Mouse (Mus musculus) hindbrain, embryonic 13.5 days (tissue): ENCODE measurements at regions not wholly inside any gene's neighbourhood (a gene's known extent, or its start where the extent isn't known, plus 50 kb on each side); places are given as distances from the start of the nearest gene placed in this dataset.
A peak's percentile ranks its signal among the peaks of the same experiment; 100 is the strongest.

Experiments
- ATAC-seq: fragments of 200-750 bp; cut with Nextera tagmentation; 2 replicates; pipeline ENCODE4 v1.8.0; 2017; ENCODE audit warnings: moderate TSS enrichment; ENCODE audit not compliant: low FRiP score
- H3K27ac ChIP-seq: fragments of 300-500 bp; sonication (generic); 2 replicates; pipeline ENCODE4 v1.5.1; 2015; ENCODE audit warnings: inconsistent platforms, mild to moderate bottlenecking, moderate library complexity
- H3K27me3 ChIP-seq: fragments of 300-500 bp; sonication (generic); 2 replicates; pipeline ENCODE4 v1.6.1; 2015; ENCODE audit warnings: mild to moderate bottlenecking, inconsistent platforms
- H3K36me3 ChIP-seq: fragments of 300-500 bp; sonication (generic); 2 replicates; pipeline ENCODE4 v1.6.1; 2015; ENCODE audit warnings: mild to moderate bottlenecking, inconsistent platforms
- H3K4me1 ChIP-seq: fragments of 300-500 bp; sonication (generic); replicated peaks from 2 replicates; pipeline ENCODE4 v1.6.1; 2015; ENCODE audit warnings: inconsistent platforms
- H3K4me2 ChIP-seq: fragments of 300-500 bp; sonication (generic); 2 replicates; pipeline ENCODE4 v1.6.1; 2015; ENCODE audit warnings: inconsistent platforms, mild to moderate bottlenecking, moderate library complexity
- H3K4me3 ChIP-seq: fragments of 300-500 bp; sonication (generic); 2 replicates; pipeline ENCODE4 v1.5.1; 2015; ENCODE audit warnings: mild to moderate bottlenecking, inconsistent platforms
- H3K9ac ChIP-seq: fragments of 300-500 bp; sonication (generic); 2 replicates; pipeline ENCODE4 v1.6.1; 2015; ENCODE audit warnings: mild to moderate bottlenecking, inconsistent platforms
- H3K9me3 ChIP-seq: fragments of 300-500 bp; sonication (generic); 2 replicates; pipeline ENCODE4 v1.6.1; 2016; ENCODE audit warnings: inconsistent platforms
- WGBS: fragments of 180-500 bp; shearing (Covaris S2); methylation state at CpG from one replicate; pipeline ENCODE4 v1.1.7; 2015; 5-methylcytosine and 5-hydroxymethylcytosine counted together

DNA sequence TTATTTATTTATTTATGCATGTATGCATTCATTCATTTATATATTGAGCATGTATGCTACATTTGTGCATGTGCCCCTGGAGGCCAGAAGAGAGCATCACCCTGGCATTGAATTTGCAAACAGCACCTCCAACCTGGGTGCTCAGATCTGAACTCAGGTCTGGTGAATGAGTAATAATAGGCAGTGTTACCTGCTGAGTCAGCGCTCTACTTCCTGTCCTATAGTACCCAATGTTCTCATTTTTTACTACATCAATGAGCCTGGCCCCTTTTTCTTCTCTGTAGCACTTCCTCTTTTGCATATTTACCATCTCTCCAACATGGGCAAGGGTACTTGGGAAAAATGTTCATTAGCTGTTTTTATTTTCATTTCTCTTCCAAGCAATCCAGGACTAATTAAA, 2711.9 kb upstream of the 5930422O12Rik start:
- 100% methylated on average over 1 of the region's 1 CpGs for WGBS
- H3K4me1 ChIP-seq: no peaks in the 10 kb centered on the region
- H3K4me2 ChIP-seq: no peak overlapping the region
- H3K27me3 ChIP-seq: no peaks in the 10 kb centered on the region
- H3K36me3 ChIP-seq: no peaks in the 10 kb centered on the region
- H3K9me3 ChIP-seq: no peaks in the 10 kb centered on the region
- ATAC-seq: no peak
- no peak overlapping the region for H3K27ac ChIP-seq
- H3K9ac ChIP-seq: no peak overlapping the region
- H3K4me3 ChIP-seq: no peak overlapping the region

DNA sequence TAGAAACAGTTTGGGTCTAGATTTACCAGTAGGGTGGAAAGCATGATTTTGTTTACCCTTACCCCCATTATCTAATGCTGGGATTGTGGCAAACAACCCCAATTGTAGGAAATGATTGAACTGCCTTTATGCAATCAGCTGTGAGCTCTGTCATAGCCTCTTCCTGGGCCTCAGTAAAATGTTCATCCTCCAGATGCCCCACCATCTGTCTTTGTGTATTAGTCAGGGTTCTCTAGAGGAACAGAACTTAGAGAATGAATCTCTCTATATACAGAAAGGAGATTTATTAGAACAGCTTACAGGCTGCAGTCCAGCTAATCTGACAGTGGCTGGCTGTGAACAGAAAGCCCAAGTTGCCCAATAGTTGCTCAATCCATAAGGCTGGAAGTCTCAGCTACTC, 2698.1 kb upstream of the 5930422O12Rik start:
- H3K27ac ChIP-seq: no peak overlapping the region
- no peak overlapping the region for H3K9ac ChIP-seq
- no peak overlapping the region for H3K4me2 ChIP-seq
- H3K4me3 ChIP-seq: no peak overlapping the region
- peaks cover 14% of the 10 kb centered on the region for H3K4me1 ChIP-seq
- H3K36me3 ChIP-seq: no peaks in the 10 kb centered on the region
- H3K27me3 ChIP-seq: 0 out of 2 replicates have a peak, but pooled peaks cover 3% of the 10 kb centered on the region
- no peak for ATAC-seq
- no peaks in the 10 kb centered on the region for H3K9me3 ChIP-seq

GRCm38 (mm10) chr8:30732585-30733253, 2695.8 kb upstream of the 5930422O12Rik start:
- 47% methylated on average over 11 of the region's 11 CpGs for WGBS
- Histone ChIP-seq H3K9ac (no peak overlapping the region), H3K4me3 (no peak overlapping the region), H3K27me3 (0 out of 2 replicates have a peak, but pooled peaks cover 3% of the 10 kb centered on the region), H3K9me3 (no peaks in the 10 kb centered on the region), H3K27ac (no peak overlapping the region), H3K4me1 (peaks cover 18% of the 10 kb centered on the region), H3K36me3 (no peaks in the 10 kb centered on the region), H3K4me2 (no peak overlapping the region)
- ATAC-seq: peak; percentile 55; the same call in 1 of the 2 replicates

DNA sequence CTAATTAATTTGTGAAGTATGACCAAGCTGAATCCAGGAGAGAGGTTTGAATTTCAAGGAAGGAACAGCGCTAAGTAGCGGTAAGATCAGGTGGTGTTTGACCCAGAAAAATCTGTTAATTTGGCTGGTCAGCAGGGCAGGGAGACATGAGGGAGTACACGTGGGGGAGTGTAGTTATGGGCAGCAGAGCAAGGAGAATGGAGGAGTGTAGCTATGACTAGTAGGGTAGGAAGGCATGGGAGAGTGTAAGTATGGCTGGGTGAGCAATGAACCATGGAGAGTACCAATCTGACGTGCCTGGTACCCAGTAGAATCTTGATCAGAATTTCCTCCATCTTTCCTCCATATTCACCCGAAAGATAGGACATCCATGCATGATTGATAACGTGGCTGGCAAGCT, 2695.1 kb upstream of the 5930422O12Rik start:
- Histone ChIP-seq H3K4me1 (peaks cover 18% of the 10 kb centered on the region), H3K4me2 (no peak overlapping the region), H3K9ac (no peak overlapping the region), H3K27ac (no peak overlapping the region), H3K4me3 (no peak overlapping the region), H3K27me3 (0 out of 2 replicates have a peak, but pooled peaks cover 3% of the 10 kb centered on the region), H3K9me3 (no peaks in the 10 kb centered on the region), H3K36me3 (no peaks in the 10 kb centered on the region)
- 69% methylated on average over 6 of the region's 6 CpGs for WGBS
- ATAC-seq: peak; percentile 62; the same call in 1 of the 2 replicates

GRCm38 (mm10) chr8:30735338-30735737, 2693.2 kb upstream of the 5930422O12Rik start:
- Histone ChIP-seq H3K9me3 (no peaks in the 10 kb centered on the region), H3K27me3 (0 out of 2 replicates have a peak, but pooled peaks cover 3% of the 10 kb centered on the region), H3K4me2 (peak overlapping the region; percentile 13), H3K9ac (no peak overlapping the region), H3K4me1 (peaks cover 18% of the 10 kb centered on the region), H3K4me3 (no peak overlapping the region), H3K27ac (no peak overlapping the region), H3K36me3 (no peaks in the 10 kb centered on the region)
- ATAC-seq: no peak
- 39% methylated on average over 5 of the region's 5 CpGs for WGBS

DNA sequence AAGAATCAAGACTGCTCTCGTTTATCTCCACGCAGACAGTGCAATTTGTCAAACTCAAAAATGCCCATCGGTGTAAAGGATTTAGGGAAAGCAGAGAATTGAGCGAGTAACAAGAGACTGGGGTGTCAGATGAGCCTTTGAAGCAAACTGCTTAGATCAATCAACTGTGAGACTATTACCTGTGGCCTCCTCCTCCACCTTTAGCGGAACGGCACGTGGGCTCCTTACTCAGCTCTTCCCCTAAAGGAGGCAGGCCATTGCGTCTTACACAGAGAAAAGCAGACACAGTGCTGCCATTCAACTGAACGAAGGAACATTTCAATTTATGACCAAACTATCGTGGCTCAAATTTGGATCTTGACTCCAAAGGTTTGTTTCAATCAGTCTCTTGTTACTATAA, 2692.8 kb upstream of the 5930422O12Rik start:
- H3K36me3 ChIP-seq: no peaks in the 10 kb centered on the region
- 0 out of 2 replicates have a peak, but pooled peaks cover 3% of the 10 kb centered on the region for H3K27me3 ChIP-seq
- peaks cover 18% of the 10 kb centered on the region for H3K4me1 ChIP-seq
- no peaks in the 10 kb centered on the region for H3K9me3 ChIP-seq
- 69% methylated on average over 10 of the region's 10 CpGs for WGBS
- no peak overlapping the region for H3K27ac ChIP-seq
- no peak overlapping the region for H3K9ac ChIP-seq
- no peak for ATAC-seq
- no peak overlapping the region for H3K4me2 ChIP-seq
- H3K4me3 ChIP-seq: no peak overlapping the region

GRCm38 (mm10) chr8:30746874-30747273, 2681.6 kb upstream of the 5930422O12Rik start:
- Histone ChIP-seq H3K27me3 (no peaks in the 10 kb centered on the region), H3K9ac (no peak overlapping the region), H3K4me3 (no peak overlapping the region), H3K36me3 (no peaks in the 10 kb centered on the region), H3K27ac (no peak overlapping the region), H3K4me1 (no peaks in the 10 kb centered on the region), H3K4me2 (no peak overlapping the region), H3K9me3 (no peaks in the 10 kb centered on the region)
- ATAC-seq: no peak
- WGBS: 89% methylated on average over 3 of the region's 3 CpGs
